Mouse (Mus musculus): ENCODE measurements around the gene Per3.

DNA sequence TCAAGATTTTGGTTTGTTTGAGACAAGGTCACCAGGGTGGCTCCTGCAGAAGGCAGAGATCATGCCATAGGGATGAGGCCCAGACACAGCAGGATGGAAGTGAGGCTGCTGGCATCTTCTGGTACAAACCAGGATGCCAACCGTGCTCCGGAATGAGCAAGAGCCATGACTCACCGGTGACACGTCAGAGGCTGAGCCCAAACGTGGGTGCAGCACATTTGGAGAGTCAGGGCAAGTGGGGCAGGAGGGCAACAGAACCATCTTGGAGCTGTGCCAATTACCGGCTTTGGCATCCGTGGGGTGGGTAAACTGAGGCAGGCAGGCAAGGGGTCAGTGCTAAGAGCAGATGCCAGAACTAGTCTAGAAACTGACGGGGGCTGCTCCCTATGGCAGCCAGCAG lies 71.2 kb downstream of the Per3 start:
- TF ChIP-seq CTCF (IDR thresholded peaks at IDR 0.05; ENCODE audit: low read depth) (no peak), EP300 (IDR thresholded peaks at IDR 0.05; ENCODE audit: low read depth) (no peak)
